Mouse (Mus musculus) C2C12 (cell line): ENCODE results near the gene Thrap3.

Experiments used
- CEBPB ChIP-seq: IDR thresholded peaks from one replicate; pipeline ENCODE4 v1.6.1; 2011; ENCODE audit warnings: low read depth, mild to moderate bottlenecking, control low read depth, moderate library complexity
- CTCF ChIP-seq: IDR thresholded peaks from one replicate; pipeline ENCODE4 v1.5.1; 2011; ENCODE audit not compliant: control insufficient read depth, insufficient read depth, insufficient read length
- FOSL1 ChIP-seq: IDR thresholded peaks from one replicate; pipeline ENCODE4 v1.8.0; 2011; ENCODE audit warnings: mild to moderate bottlenecking, low read length; ENCODE audit not compliant: poor library complexity, insufficient read depth, severe bottlenecking
- MAX ChIP-seq: IDR thresholded peaks from one replicate; pipeline ENCODE4 v1.6.1; 2011; ENCODE audit warnings: mild to moderate bottlenecking, control low read depth
- MYOD1 ChIP-seq: IDR thresholded peaks from one replicate; pipeline ENCODE4 v1.6.1; 2011; ENCODE audit warnings: low read depth; ENCODE audit not compliant: control insufficient read depth, insufficient read length
- MYOG ChIP-seq: IDR thresholded peaks from one replicate; pipeline ENCODE4 v1.6.1; 2011; ENCODE audit not compliant: control insufficient read depth, insufficient read length; ENCODE audit errors: extremely low read depth
- USF1 ChIP-seq: IDR thresholded peaks from one replicate; pipeline ENCODE4 v1.6.1; 2011; ENCODE audit warnings: low read depth, mild to moderate bottlenecking, control low read depth, moderate library complexity

DNA sequence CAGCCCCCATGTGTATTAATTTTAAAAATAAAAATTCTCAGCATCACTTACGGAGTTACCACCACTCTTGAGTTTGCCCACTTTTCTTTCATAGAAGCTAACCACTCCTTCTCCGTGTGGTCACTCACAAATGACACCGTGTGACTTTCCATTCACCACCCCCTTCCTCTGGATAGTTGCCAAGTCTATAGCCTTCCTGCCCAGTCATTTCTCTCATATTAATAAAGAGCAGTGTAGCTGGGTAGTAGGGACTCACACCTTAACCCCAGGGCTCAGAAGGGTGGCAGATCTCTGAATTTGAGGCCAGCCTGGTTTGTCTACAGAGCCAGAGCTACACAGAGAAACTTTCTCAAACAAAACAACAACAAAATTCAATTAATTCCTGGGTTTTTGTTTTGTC is 5.1 kb downstream of the Thrap3 start:
- TF ChIP-seq CTCF = no peak
- TF ChIP-seq MAX = no peak
- TF ChIP-seq USF1 = no peak
- no peak for TF ChIP-seq FOSL1
- TF ChIP-seq MYOG = no peak
- TF ChIP-seq CEBPB = no peak
- TF ChIP-seq MYOD1 = no peak
